Mouse (Mus musculus) lung, postnatal 0 days (tissue): Measurements from ENCODE around the gene Nrbf2. TPM values are rescaled to one million over a fixed set of nuclear protein-coding genes. Genes with fewer than 3 reads are reported as not detected.
A peak's percentile ranks its signal among the peaks of the same experiment; 100 is the strongest.

Experiments
- ATAC-seq: fragments of 200-750 bp; cut with Nextera tagmentation; 2 replicates; pipeline ENCODE4 v1.8.0; 2017; ENCODE audit warnings: moderate library complexity
- DNase-seq: peaks from one replicate; pipeline ENCODE4 v3.0.0-alpha.2; 2016; ENCODE audit warnings: low spot score
- H3K27ac ChIP-seq: fragments of 300-500 bp; sonication (generic); 2 replicates; pipeline ENCODE4 v1.5.1; 2014; ENCODE audit warnings: antibody characterized with exemption, mild to moderate bottlenecking, low read length, mixed read lengths
- H3K27me3 ChIP-seq: fragments of 300-500 bp; sonication (generic); replicated peaks from 2 replicates; pipeline ENCODE4 v1.6.1; 2014; ENCODE audit warnings: low read length, mixed read lengths; ENCODE audit not compliant: insufficient read depth
- H3K36me3 ChIP-seq: fragments of 300-500 bp; sonication (generic); 2 replicates; pipeline ENCODE4 v1.6.1; 2014; ENCODE audit warnings: low read length, mixed read lengths; ENCODE audit not compliant: insufficient read depth
- H3K4me1 ChIP-seq: fragments of 300-500 bp; sonication (generic); 2 replicates; pipeline ENCODE4 v1.6.1; 2014; ENCODE audit warnings: antibody characterized with exemption, low read depth, low read length, mixed read lengths; ENCODE audit not compliant: insufficient read depth
- H3K4me2 ChIP-seq: fragments of 300-500 bp; sonication (generic); replicated peaks from 2 replicates; pipeline ENCODE4 v1.6.1; 2014; ENCODE audit warnings: low read depth, mild to moderate bottlenecking, low read length, moderate library complexity, mixed read lengths
- H3K4me3 ChIP-seq: fragments of 300-500 bp; sonication (generic); 2 replicates; pipeline ENCODE4 v1.5.1; 2014; ENCODE audit warnings: low read depth, low read length
- H3K9ac ChIP-seq: fragments of 300-500 bp; sonication (generic); replicated peaks from 2 replicates; pipeline ENCODE4 v1.6.1; 2014; ENCODE audit warnings: low read depth, mild to moderate bottlenecking
- H3K9me3 ChIP-seq: fragments of 300-500 bp; sonication (generic); 2 replicates; pipeline ENCODE4 v1.6.1; 2016; ENCODE audit warnings: low read length, mixed read lengths
- CTCF ChIP-seq: IDR thresholded peaks from 2 replicates; pipeline ENCODE4 v1.5.1; 2016; ENCODE audit warnings: antibody characterized with exemption, mild to moderate bottlenecking
- EP300 ChIP-seq: IDR thresholded peaks from 2 replicates; pipeline ENCODE4 v1.6.1; 2016; ENCODE audit warnings: antibody characterized with exemption, mild to moderate bottlenecking, control low read depth
- WGBS: fragments of 180-500 bp; shearing (Covaris S2); extraction: QIAGEN DNeasy Blood & Tissue Kit; methylation state at CpG from one replicate; pipeline ENCODE4 v1.1.7; 2014; 5-methylcytosine and 5-hydroxymethylcytosine counted together
- polyA plus RNA-seq: library from polyadenylated mRNA; unstranded; fragments of >200 nt; fragmentation: Nextera tagmentation; extraction: Ambion mirVana; gene quantifications from 2 replicates; pipeline ENCODE4 v1.2.1, GENCODE M21; 2015

Nrbf2 gene
- polyA plus RNA-seq, 1 experiment from 2014 or later = 40.6 TPM

- Histone ChIP-seq H3K9me3 (no peaks in the 10 kb centered on the region), H3K27ac (no peak overlapping the region), H3K36me3 (no peaks in the 10 kb centered on the region), H3K4me1 (no peaks in the 10 kb centered on the region), H3K4me2 (no peak overlapping the region), H3K27me3 (no peaks in the 10 kb centered on the region), H3K4me3 (no peak overlapping the region), H3K9ac (no peak overlapping the region)
- WGBS = 23% methylated on average over 17 of the region's 17 CpGs
- TF ChIP-seq CTCF (no peak), EP300 (no peak)
- no peak for ATAC-seq
- DNase-seq = no peak
These were observed 35.2 kb upstream of the Nrbf2 start for GRCm38 (mm10) chr10:67320207-67320859.

DNA sequence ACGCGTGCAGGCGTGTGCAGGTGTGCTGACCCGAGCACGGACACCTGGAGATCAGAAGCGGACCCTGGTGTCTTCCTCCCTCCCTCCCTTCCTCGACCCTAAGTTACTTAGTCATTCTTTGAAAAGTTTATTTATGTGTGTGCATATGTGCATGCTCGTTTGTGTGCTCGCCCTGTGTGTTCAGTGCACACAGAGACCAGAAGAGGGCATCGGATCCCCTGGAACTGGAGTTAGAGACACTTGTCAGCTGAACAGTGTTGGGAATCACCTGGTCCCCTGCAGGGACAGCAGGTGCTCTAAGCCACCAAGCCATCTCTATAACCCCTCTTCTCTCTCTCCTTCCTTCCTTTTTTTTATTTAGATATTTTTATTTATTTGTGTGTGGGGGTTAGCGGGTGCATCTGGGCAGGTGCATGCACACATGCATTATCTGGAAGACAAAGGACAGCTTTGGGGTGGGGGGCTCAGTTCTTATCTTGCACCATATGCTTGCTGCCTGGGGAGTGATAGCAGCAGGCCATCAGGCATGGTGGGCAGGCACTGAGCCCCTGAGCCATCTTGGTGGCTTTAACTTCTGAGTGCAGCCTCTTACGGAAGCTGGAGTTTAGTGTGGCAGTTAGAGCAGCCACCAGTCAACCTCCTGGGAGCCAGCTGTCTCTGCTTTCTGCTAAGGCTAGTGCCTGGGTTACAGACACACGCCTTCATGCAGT is 34.1 kb upstream of the Nrbf2 start:
- no peak overlapping the region for H3K4me2 ChIP-seq
- no peaks in the 10 kb centered on the region for H3K4me1 ChIP-seq
- ATAC-seq = no peak
- no peak overlapping the region for H3K27ac ChIP-seq
- no peaks in the 10 kb centered on the region for H3K27me3 ChIP-seq
- H3K9ac ChIP-seq = no peak overlapping the region
- no peaks in the 10 kb centered on the region for H3K36me3 ChIP-seq
- no peak for DNase-seq
- H3K4me3 ChIP-seq = no peak overlapping the region
- H3K9me3 ChIP-seq = no peaks in the 10 kb centered on the region
- TF ChIP-seq CTCF (peak; percentile 16), EP300 (no peak)
- 85% methylated on average over 13 of the region's 13 CpGs for WGBS

DNA sequence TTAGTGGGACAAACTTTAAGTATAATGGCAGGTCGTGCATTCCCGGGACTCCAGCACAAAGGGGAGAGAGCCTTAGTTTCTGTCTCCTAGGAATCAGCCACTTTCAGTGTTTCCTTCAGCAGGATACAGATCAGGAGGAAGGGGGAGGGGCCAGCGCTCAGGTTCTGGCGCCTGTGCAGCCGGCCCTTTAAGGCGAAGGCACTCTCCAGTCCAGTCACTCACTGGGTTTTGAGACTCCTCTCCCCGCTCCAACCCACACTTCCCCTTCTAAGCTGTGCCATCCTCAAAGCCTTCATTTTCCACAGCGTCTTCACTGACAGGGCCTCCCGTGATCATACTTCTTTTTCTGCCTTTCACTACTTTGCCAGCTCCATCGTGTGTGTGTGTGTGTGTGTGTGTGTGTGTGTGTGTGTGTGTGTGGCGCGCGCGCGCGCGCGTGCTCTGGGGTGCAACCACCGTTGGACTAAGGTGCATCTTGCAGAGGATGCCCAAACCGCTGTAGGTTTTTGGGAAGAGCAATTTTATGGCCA is 32.9 kb upstream of the Nrbf2 start:
- H3K4me1 ChIP-seq = no peaks in the 10 kb centered on the region
- no peak overlapping the region for H3K9ac ChIP-seq
- no peak for TF ChIP-seq EP300
- TF ChIP-seq CTCF = no peak
- ATAC-seq = peak; percentile 48; the same call in 1 of the 2 replicates
- peak; percentile 62 for DNase-seq
- no peaks in the 10 kb centered on the region for H3K9me3 ChIP-seq
- no peaks in the 10 kb centered on the region for H3K36me3 ChIP-seq
- H3K4me2 ChIP-seq = peak overlapping the region; percentile 44
- WGBS = 1% methylated on average over 19 of the region's 20 CpGs
- no peak overlapping the region for H3K27ac ChIP-seq
- H3K4me3 ChIP-seq = peak overlapping the region; percentile 10; the same call in 1 of the 2 replicates
- H3K27me3 ChIP-seq = no peaks in the 10 kb centered on the region

- Histone ChIP-seq H3K27ac (no peak overlapping the region), H3K9me3 (no peaks in the 10 kb centered on the region), H3K36me3 (no peaks in the 10 kb centered on the region), H3K27me3 (no peaks in the 10 kb centered on the region), H3K9ac (no peak overlapping the region), H3K4me2 (no peak overlapping the region), H3K4me1 (no peaks in the 10 kb centered on the region), H3K4me3 (no peak overlapping the region)
- ATAC-seq (peak; percentile 54), DNase-seq (peak; percentile 87)
- TF ChIP-seq EP300 (peak; percentile 67; the same call in 1 of the 2 replicates), CTCF (peak; percentile 97)
- 13% methylated on average over 12 of the region's 12 CpGs for WGBS
These were observed 29.8 kb upstream of the Nrbf2 start for GRCm38 (mm10) chr10:67314811-67315435.

- TF ChIP-seq EP300 = no peak
- TF ChIP-seq CTCF = no peak
- no peaks in the 10 kb centered on the region for H3K9me3 ChIP-seq
- H3K4me2 ChIP-seq = no peak overlapping the region
- peak; percentile 49 for ATAC-seq
- H3K27ac ChIP-seq = peak overlapping the region; percentile 32; the same call in 1 of the 2 replicates
- 38% methylated on average over 6 of the region's 6 CpGs for WGBS
- H3K36me3 ChIP-seq = no peaks in the 10 kb centered on the region
- peak; percentile 31 for DNase-seq
- no peaks in the 10 kb centered on the region for H3K27me3 ChIP-seq
- no peak overlapping the region for H3K4me3 ChIP-seq
- no peak overlapping the region for H3K9ac ChIP-seq
- H3K4me1 ChIP-seq = no peaks in the 10 kb centered on the region
These were observed 27.4 kb upstream of the Nrbf2 start for GRCm38 (mm10) chr10:67312456-67312855.

- H3K27me3 ChIP-seq = no peaks in the 10 kb centered on the region
- ATAC-seq = peak; percentile 72
These were observed 26.3 kb upstream of the Nrbf2 start for GRCm38 (mm10) chr10:67311277-67311959.

More at GRCm38 (mm10) chr10:67311277-67311959, 26.3 kb upstream of the Nrbf2 start:
- no peaks in the 10 kb centered on the region for H3K9me3 ChIP-seq
- H3K27ac ChIP-seq = no peak overlapping the region
- no peak overlapping the region for H3K9ac ChIP-seq
- peak; percentile 80 for DNase-seq
- no peak overlapping the region for H3K4me3 ChIP-seq
- WGBS = 14% methylated on average over 9 of the region's 9 CpGs
- H3K4me1 ChIP-seq = no peaks in the 10 kb centered on the region
- no peak overlapping the region for H3K4me2 ChIP-seq
- no peaks in the 10 kb centered on the region for H3K36me3 ChIP-seq
- TF ChIP-seq CTCF = peak; percentile 83
- no peak for TF ChIP-seq EP300
